Mouse (Mus musculus): ENCODE data around the gene Mrnip. TPM values are rescaled to one million over a fixed set of nuclear protein-coding genes. Genes with fewer than 3 reads are reported as not detected.

Gene Mrnip
- total RNA-seq, 2 experiments from 2014 or later: 13.3 to 14.2 TPM

DNA sequence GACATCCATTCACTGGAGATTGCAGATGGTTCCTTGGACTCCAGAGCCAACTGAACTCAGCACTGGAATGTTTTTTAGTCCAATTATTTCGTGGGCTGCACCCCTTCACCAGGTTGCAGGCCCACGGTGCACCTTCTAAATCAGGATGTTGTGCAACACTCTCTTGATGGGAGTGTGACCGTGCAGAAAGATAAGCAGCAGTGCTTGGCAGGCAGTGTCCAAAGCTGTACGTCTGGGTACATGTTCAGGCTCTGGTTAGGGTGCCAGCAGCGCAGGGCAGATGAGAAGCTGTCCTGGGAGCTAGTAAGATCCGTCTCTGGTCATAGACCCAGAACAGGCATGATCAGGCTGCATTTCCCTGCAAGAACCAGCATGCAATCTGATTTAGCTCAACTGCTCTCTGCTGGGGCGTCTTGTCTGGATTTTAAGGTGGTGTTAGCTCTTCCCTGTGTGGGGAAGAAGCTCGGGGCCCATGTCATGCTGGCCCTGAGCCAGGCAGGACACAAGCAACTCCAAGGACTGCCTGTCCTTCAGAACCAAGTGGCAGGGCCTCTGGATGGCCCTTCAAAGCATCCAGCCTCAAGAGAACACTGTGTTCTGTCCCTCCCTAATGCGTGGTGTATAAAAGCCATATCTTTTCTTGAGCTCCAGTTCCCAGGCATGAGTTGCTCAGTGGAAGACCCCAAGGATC is 26.8 kb upstream of the Mrnip start:
- H3K4me3 ChIP-seq: no peak overlapping the region
- DNase-seq (ENCODE audit: extremely low spot score in 1 of 2, low spot score in 2 of 2): no peak
- intact Hi-C loops (cut with DNase I): no loop called here
- TF ChIP-seq CTCF (IDR thresholded peaks at IDR 0.05): no peak
- H3K27ac ChIP-seq: no peak overlapping the region

DNA sequence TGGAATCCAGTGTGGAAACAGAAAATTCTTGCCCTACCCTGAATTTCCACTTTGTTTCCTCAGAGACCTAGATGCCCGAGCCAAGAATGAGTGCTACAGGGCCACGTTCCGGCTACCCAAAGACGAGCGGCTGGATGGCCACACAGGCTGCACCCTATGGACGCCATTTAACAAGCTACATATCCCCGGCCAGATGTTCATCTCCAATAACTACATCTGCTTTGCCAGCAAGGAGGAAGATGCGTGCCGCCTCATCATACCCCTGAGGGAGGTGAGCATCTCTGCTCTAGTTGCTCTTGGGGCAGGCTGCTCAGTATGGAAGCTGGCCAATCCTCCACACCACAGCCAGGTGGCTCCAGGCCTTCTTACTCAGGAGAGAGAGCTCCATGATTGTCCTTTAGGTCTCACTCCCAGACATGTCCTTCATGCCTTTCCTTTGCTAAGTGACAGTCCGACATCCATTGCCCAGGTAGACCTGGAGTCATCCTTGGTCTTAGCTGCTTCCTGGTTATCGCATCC is 26.2 kb upstream of the Mrnip start:
- intact Hi-C loops (cut with DNase I): no loop called here
- H3K27ac ChIP-seq: no peak overlapping the region
- DNase-seq (ENCODE audit: extremely low spot score in 1 of 2, low spot score in 2 of 2): no peak

DNA sequence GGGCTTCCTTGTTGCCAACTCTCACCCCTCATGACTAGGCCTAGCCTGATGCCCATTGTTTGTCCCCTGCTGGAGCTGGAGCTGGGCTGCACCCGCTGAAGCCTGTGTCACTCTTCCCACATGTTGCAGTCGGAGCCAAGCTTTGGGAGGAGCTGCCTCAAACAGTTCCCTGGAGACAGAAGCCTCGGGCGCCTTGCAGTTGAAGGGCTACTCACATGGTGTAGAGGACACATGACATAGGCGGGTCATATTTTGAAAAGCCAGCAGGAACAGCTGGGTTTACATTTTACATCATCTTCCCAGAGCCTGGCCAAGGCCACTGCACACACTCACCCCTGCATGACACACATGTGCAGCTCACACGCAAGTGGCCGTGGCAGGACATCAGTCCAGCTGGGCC is 25.0 kb upstream of the Mrnip start:
- Histone ChIP-seq H3K27ac (no peak overlapping the region), H3K4me3 (no peak overlapping the region)
- TF ChIP-seq CTCF (IDR thresholded peaks at IDR 0.05): no peak
- intact Hi-C loops (cut with DNase I): no loop called here
- no peak for DNase-seq (ENCODE audit: extremely low spot score in 1 of 2, low spot score in 2 of 2)

More for the DNA sequence above, 26.2 kb upstream of the Mrnip start:
- TF ChIP-seq CTCF (IDR thresholded peaks at IDR 0.05): no peak
- no peak overlapping the region for H3K4me3 ChIP-seq

GRCm38 (mm10) chr11:50149603-50150150 is 24.6 kb upstream of the Mrnip start:
- Histone ChIP-seq H3K4me3 (no peak overlapping the region), H3K27ac (no peak overlapping the region)
- intact Hi-C loops (cut with DNase I): no loop called here
- no peak for DNase-seq (ENCODE audit: extremely low spot score in 1 of 2, low spot score in 2 of 2)
- no peak for TF ChIP-seq CTCF (IDR thresholded peaks at IDR 0.05)

- DNase-seq (ENCODE audit: extremely low spot score in 1 of 2, low spot score in 2 of 2): no peak
- intact Hi-C loops (cut with DNase I): no loop called here
- Histone ChIP-seq H3K27ac (no peak overlapping the region), H3K4me3 (no peak overlapping the region)
- no peak for TF ChIP-seq CTCF (IDR thresholded peaks at IDR 0.05)
Observed at GRCm38 (mm10) chr11:50151374-50151773, 22.9 kb upstream of the Mrnip start.

- intact Hi-C loops (cut with DNase I): no loop called here
- no peak overlapping the region for H3K27ac ChIP-seq
- no peak for DNase-seq (ENCODE audit: extremely low spot score in 1 of 2, low spot score in 2 of 2)
- H3K4me3 ChIP-seq: no peak overlapping the region
- no peak for TF ChIP-seq CTCF (IDR thresholded peaks at IDR 0.05)
Observed at GRCm38 (mm10) chr11:50154166-50154565, 20.1 kb upstream of the Mrnip start.

GRCm38 (mm10) chr11:50154777-50155520 is 19.3 kb upstream of the Mrnip start:
- no peak; the same call in 1 of the 2 replicates for TF ChIP-seq CTCF (IDR thresholded peaks at IDR 0.05)
- H3K4me3 ChIP-seq: no peak overlapping the region
- no peak for DNase-seq (ENCODE audit: extremely low spot score in 1 of 2, low spot score in 2 of 2)
- H3K27ac ChIP-seq: no peak overlapping the region
- intact Hi-C loops (cut with DNase I): no loop called here

DNA sequence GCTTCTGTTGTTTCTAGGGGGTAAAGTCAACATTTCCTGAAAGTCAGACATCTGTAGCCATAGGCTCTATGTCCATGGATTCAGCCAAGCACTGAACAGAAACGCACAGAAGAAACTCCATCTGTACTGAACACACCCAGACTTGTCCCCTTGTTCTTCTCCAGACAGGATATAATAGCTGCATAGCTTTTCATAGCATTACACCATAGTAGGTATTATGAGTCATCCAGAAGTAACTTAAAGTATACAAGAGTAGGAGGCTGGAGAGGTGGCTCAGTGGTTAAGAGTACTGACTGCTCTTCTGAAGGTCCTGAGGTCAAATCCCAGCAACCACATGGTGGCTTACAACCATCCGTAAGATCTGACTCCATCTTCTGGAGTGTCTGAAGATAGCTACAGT is 18.5 kb upstream of the Mrnip start:
- no peak overlapping the region for H3K27ac ChIP-seq
- TF ChIP-seq CTCF (IDR thresholded peaks at IDR 0.05): no peak
- no peak overlapping the region for H3K4me3 ChIP-seq
- intact Hi-C loops (cut with DNase I): no loop called here
- DNase-seq (ENCODE audit: extremely low spot score in 1 of 2, low spot score in 2 of 2): no peak

- TF ChIP-seq CTCF (IDR thresholded peaks at IDR 0.05): no peak
- Histone ChIP-seq H3K27ac (no peak overlapping the region), H3K4me3 (no peak overlapping the region)
- no peak for DNase-seq (ENCODE audit: extremely low spot score in 1 of 2, low spot score in 2 of 2)
- intact Hi-C loops (cut with DNase I): no loop called here
Observed at GRCm38 (mm10) chr11:50156725-50157258, 17.5 kb upstream of the Mrnip start.

GRCm38 (mm10) chr11:50158346-50158745 is 15.9 kb upstream of the Mrnip start:
- H3K4me3 ChIP-seq: no peak overlapping the region
- no peak for TF ChIP-seq CTCF (IDR thresholded peaks at IDR 0.05)
- DNase-seq (ENCODE audit: extremely low spot score in 1 of 2, low spot score in 2 of 2): no peak
- H3K27ac ChIP-seq: no peak overlapping the region
- intact Hi-C loops (cut with DNase I): no loop called here

DNA sequence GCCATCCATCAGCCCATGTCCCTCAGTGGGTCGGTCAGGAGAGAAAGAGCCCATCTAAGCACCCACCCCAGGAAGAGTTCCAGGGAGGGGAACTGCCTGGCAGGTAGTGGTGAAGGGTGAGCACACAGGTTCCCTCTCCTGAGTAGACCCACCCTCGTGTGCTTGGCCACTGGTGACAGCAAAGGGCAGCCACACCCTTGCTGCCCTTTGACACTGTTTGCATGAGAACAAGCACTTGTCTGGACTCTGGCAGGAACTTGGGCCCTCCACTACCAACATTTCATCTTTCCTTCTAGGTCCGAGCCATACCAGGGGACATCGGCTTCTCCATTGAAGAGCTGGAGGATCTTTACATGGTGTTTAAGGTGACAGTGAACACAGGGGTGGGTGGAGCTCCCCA is 14.9 kb upstream of the Mrnip start:
- Histone ChIP-seq H3K27ac (no peak overlapping the region), H3K4me3 (no peak overlapping the region)
- no peak for DNase-seq (ENCODE audit: extremely low spot score in 1 of 2, low spot score in 2 of 2)
- no peak for TF ChIP-seq CTCF (IDR thresholded peaks at IDR 0.05)
- intact Hi-C loops (cut with DNase I): no loop called here
